Mouse (Mus musculus) limb, embryonic 10.5 days (tissue): ENCODE measurements around the gene Rwdd2a. TPM values are rescaled to one million over a fixed set of nuclear protein-coding genes. Genes with fewer than 3 reads are reported as not detected.
A peak's percentile ranks its signal among the peaks of the same experiment; 100 is the strongest.

ENCODE experiments used
- DNase-seq: peaks from one replicate; pipeline ENCODE4 v3.0.0-alpha.2; 2017; ENCODE audit warnings: low spot score
- H3K27ac ChIP-seq: fragments of 300-500 bp; sonication (generic); 2 replicates; pipeline ENCODE4 v1.5.1; 2016; ENCODE audit warnings: mild to moderate bottlenecking
- H3K27me3 ChIP-seq: fragments of 300-500 bp; sonication (generic); 2 replicates; pipeline ENCODE4 v1.6.1; 2016; ENCODE audit warnings: low read depth, mild to moderate bottlenecking; ENCODE audit not compliant: poor library complexity, severe bottlenecking
- H3K36me3 ChIP-seq: fragments of 300-500 bp; sonication (generic); 2 replicates; pipeline ENCODE4 v1.6.1; 2016; ENCODE audit warnings: mild to moderate bottlenecking, moderate library complexity
- H3K4me1 ChIP-seq: fragments of 300-500 bp; sonication (generic); 2 replicates; pipeline ENCODE4 v1.6.1; 2016
- H3K4me3 ChIP-seq: fragments of 300-500 bp; sonication (generic); 2 replicates; pipeline ENCODE4 v1.5.1; 2016; ENCODE audit warnings: mild to moderate bottlenecking, moderate library complexity
- H3K9me3 ChIP-seq: fragments of 300-500 bp; sonication (generic); replicated peaks from 2 replicates; pipeline ENCODE4 v1.6.1; 2016; ENCODE audit warnings: mild to moderate bottlenecking
- WGBS: fragments of 180-500 bp; shearing (Covaris S2); methylation state at CpG from one replicate; pipeline ENCODE4 v1.1.7; 2016; 5-methylcytosine and 5-hydroxymethylcytosine counted together
- polyA plus RNA-seq: library from polyadenylated mRNA; unstranded; fragments of >200 nt; fragmentation: Nextera tagmentation; extraction: Ambion mirVana; gene quantifications from 2 replicates; pipeline ENCODE4 v1.2.1, GENCODE M21; 2016

The Rwdd2a gene
- polyA plus RNA-seq = 1.6 and 2.6 TPM in 2 replicates

DNA sequence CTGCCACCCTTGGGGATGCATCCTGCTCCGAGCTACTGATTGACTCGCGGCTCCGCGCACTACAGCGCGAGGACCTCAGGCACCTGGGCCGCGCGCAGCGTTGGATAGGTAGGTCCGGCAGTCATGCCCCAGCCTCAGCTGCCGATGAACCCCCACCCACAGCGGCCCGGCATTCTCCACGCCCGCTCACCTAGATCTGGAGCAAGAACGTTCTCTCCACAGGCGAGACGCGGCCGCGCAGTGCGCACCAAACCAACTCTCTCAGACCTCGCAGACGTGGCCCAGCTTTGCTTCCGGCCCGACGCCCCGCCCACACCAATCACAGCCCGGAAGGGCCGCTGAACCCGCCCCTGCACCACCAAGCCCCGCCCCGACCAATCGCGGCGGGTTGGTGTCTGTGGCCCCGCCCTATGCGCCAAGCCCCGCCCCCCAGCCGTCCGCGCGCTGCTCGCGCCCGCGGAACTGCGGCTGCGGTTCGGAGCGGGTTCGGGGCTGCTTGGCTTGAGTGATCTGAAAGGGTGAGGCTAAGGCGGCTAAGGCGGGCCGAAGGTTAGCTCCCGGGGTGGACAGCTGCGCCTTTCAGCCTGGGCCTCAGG lies at the start of gene Rwdd2a, which contains the start of gene Pgm3:
TSS of gene Rwdd2a (plus strand) at position 452 of the 596 bp plus-strand sequence.
TSS of gene Pgm3 (minus strand) at position 303 of the 596 bp plus-strand sequence.
- Histone ChIP-seq H3K4me3 (peak within 1 kb of the TSS; percentile 76), H3K4me1 (peaks cover 17% of the 10 kb centered on the region), H3K27me3 (peaks cover 5% of the 10 kb centered on the region; the same call in 1 of the 2 replicates), H3K36me3 (peaks cover 28% of the 10 kb centered on the region), H3K27ac (peak within 1 kb of the TSS; percentile 80), H3K9me3 (no peaks in the 10 kb centered on the region)
- WGBS = under 1% methylated on average over 59 of the region's 59 CpGs
- DNase-seq = peak; percentile 98

DNA sequence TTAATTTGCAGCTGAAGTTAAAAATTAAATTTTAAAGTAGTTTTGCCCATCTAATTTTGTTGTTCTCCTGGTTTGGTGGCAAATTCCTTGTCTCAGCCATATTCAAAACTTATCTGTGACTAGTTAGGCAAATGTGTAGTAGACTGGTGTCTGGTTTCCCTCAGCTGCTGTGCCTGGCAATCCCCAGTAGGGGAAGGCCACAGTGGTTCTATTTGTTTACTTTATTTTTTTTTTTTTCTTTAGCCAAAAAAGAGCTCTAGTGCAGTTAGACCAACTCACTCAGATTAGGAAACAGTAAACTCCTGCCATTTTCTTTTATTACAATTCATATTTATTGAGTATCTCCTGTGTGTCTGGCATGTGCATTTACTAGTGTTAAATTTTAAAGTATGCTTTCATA lies 49.5 kb upstream of the Rwdd2a start:
- no peaks in the 10 kb centered on the region for H3K9me3 ChIP-seq
- H3K4me1 ChIP-seq = no peaks in the 10 kb centered on the region
- H3K4me3 ChIP-seq = no peak overlapping the region
- H3K27me3 ChIP-seq = no peaks in the 10 kb centered on the region
- H3K27ac ChIP-seq = no peak overlapping the region
- no peak for DNase-seq
- peaks cover 25% of the 10 kb centered on the region for H3K36me3 ChIP-seq

DNA sequence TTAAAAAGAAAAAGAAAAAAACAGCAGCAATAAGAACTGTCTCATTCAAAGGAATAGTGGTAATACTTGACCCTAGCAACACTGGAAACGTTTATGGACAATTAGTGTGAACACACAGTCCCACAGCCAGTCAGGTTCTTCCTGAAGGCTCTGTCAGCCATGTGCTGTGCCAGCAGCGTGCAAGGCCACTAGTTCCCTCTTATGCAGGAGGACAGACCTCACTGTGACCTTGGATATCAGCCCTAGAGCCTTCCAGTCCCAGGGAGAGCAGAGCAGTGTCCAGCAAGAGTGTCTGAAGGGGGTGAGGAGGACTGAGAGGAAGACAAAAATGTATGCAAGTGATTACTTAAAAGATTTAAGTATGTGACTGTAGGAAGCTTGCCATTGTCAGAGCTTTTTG lies 46.2 kb upstream of the Rwdd2a start:
- WGBS = 59% methylated on average over 2 of the region's 2 CpGs
- Histone ChIP-seq H3K4me1 (no peaks in the 10 kb centered on the region), H3K4me3 (no peak overlapping the region), H3K27ac (no peak overlapping the region), H3K27me3 (no peaks in the 10 kb centered on the region), H3K9me3 (no peaks in the 10 kb centered on the region), H3K36me3 (peaks cover 14% of the 10 kb centered on the region)
- DNase-seq = no peak

DNA sequence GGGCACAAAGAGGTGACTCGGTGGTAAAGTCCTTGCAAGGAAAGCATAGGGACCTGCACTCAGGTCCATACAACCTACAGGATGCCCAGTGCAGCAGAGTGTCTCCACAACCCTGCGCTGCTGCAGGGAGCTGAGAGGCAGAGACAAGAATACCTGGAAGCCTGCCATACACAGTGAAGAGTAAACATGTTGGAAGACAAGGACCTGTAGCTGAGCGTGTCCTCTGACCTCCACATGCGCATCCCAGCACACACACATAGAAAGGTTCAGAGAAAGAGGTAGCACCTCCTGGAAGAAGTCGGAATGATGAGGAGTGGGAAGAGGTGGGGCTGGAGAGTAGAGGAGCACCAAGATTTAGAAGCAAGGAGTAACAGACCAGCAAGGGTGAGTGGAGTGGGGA lies 37.7 kb upstream of the Rwdd2a start:
- Histone ChIP-seq H3K4me3 (no peak overlapping the region), H3K4me1 (no peaks in the 10 kb centered on the region), H3K27ac (no peak overlapping the region), H3K9me3 (no peaks in the 10 kb centered on the region), H3K36me3 (peaks cover 14% of the 10 kb centered on the region; the same call in 1 of the 2 replicates), H3K27me3 (no peaks in the 10 kb centered on the region)
- DNase-seq = no peak
- WGBS = 94% methylated on average over 5 of the region's 5 CpGs

DNA sequence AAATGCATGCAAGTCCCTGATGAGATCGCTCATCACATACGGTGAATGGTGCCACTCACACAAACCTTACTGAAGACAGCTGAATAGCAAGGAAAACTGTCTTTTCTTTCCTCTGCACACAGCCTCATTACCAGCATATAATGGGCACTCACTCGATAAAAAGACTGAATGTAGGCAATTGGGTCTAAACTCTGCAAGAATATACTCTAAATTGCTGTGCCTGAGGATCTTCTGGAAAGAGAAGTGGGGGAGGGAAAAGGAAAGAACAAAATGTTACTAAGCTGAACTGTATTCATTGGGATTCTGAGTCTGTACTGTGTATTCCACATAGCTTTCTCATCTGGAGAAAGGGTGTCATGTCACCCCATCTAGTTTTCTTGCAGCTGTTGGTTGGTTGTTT lies 28.3 kb upstream of the Rwdd2a start:
- peaks cover 54% of the 10 kb centered on the region for H3K36me3 ChIP-seq
- no peaks in the 10 kb centered on the region for H3K27me3 ChIP-seq
- no peak overlapping the region for H3K27ac ChIP-seq
- no peak overlapping the region for H3K4me3 ChIP-seq
- no peak for DNase-seq
- H3K9me3 ChIP-seq = no peaks in the 10 kb centered on the region
- no peaks in the 10 kb centered on the region for H3K4me1 ChIP-seq
- 92% methylated on average over 3 of the region's 3 CpGs for WGBS

DNA sequence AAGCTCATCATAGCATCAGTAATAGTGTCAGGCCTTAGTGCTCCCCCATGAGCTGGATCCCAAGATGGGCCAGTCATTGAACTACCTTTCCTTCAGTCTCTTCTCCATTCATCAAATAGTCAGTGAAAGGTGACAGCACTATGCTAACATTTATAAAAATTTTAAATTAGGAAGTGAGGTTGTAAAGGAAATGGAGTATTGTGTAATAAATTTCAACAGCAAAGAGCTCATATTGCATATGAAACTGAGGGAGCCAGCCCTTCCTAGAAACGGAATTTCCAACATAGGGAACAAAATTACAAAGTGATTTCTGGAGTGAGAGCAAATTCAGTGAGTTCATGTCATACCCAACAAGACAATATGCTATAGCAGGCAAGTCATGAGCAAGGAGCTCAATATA lies 27.2 kb upstream of the Rwdd2a start:
- Histone ChIP-seq H3K4me3 (no peak overlapping the region), H3K9me3 (no peaks in the 10 kb centered on the region), H3K27ac (no peak overlapping the region), H3K36me3 (peaks cover 64% of the 10 kb centered on the region), H3K27me3 (no peaks in the 10 kb centered on the region), H3K4me1 (no peaks in the 10 kb centered on the region)
- WGBS = 76% methylated on average over 1 of the region's 1 CpGs
- no peak for DNase-seq

DNA sequence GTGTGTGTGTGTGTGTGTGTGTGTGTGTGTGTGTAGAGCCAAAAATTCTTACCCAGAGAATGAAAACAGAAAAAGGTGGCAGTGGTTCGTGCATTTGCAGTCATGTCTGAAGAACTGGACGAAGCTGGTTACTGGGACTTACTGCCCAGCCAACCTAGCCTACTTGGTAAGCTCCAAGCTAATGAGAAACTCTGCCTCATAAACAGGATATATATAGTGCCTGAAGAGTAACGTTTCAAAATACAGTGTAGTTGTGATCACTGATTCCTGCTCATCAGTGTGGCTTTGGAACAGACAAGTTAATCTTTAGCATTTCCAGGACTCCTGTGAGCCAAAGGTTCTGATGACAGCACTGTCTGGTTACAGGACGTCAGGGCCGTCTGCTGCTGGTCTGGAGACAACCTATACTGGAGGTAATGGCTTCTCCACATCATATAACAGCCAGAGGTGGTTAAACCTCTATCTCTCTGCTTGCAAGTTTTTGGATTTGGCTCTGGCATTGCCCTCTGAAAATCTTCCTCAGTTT lies 22.1 kb upstream of the Rwdd2a start:
- no peak overlapping the region for H3K27ac ChIP-seq

DNA sequence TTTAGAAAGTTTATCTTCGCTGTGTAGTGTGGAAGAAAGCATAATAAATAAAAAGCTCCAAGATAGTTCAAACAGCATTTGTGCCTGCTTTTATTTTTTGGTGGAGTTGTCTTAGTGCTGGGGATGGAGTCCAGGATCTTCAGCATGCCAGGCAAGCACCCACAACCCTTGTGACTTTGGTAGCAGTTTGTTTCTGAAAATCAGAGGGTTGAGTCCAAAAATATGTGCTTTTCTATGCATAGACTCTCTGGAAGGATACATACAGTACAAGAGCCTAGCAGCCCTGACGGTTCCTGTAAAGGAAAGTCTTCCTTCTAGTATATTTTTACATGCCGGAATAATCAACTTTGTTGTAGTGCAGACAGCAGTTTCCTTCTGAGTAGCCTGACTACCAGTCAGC lies 21.1 kb upstream of the Rwdd2a start:
- WGBS = 89% methylated on average over 3 of the region's 3 CpGs
- Histone ChIP-seq H3K27me3 (no peaks in the 10 kb centered on the region), H3K9me3 (no peaks in the 10 kb centered on the region), H3K36me3 (peaks cover 75% of the 10 kb centered on the region), H3K4me1 (no peaks in the 10 kb centered on the region), H3K4me3 (no peak overlapping the region), H3K27ac (no peak overlapping the region)
- DNase-seq = no peak

More for the DNA sequence above, 22.1 kb upstream of the Rwdd2a start:
- Histone ChIP-seq H3K27me3 (no peaks in the 10 kb centered on the region), H3K4me1 (no peaks in the 10 kb centered on the region), H3K9me3 (no peaks in the 10 kb centered on the region), H3K36me3 (peaks cover 71% of the 10 kb centered on the region), H3K4me3 (no peak overlapping the region)
- WGBS = 90% methylated on average over 5 of the region's 5 CpGs
- no peak for DNase-seq

DNA sequence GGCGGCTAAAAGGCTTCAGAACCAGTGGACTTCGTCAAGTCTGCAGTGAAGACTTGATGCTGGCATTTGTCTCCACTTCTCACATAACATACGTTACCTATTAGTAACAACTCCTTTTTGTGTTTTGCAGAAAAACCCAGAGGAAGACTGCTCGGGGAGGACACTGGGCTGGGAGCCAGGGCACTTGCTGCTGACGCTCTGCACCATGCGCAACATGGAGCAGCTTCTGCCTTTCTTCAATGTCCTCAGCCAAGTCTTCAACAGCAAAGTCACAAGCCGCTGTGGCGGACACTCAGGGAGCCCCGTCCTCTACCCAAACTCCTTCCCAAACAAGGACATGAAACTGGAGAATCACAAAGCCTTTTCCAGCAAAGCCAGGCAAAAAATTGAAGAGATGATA lies 17.9 kb upstream of the Rwdd2a start:
- no peaks in the 10 kb centered on the region for H3K9me3 ChIP-seq
- peaks cover 88% of the 10 kb centered on the region for H3K36me3 ChIP-seq
- H3K27me3 ChIP-seq = no peaks in the 10 kb centered on the region
- WGBS = 95% methylated on average over 9 of the region's 9 CpGs
- DNase-seq = no peak
- no peaks in the 10 kb centered on the region for H3K4me1 ChIP-seq
- H3K27ac ChIP-seq = no peak overlapping the region
- no peak overlapping the region for H3K4me3 ChIP-seq

DNA sequence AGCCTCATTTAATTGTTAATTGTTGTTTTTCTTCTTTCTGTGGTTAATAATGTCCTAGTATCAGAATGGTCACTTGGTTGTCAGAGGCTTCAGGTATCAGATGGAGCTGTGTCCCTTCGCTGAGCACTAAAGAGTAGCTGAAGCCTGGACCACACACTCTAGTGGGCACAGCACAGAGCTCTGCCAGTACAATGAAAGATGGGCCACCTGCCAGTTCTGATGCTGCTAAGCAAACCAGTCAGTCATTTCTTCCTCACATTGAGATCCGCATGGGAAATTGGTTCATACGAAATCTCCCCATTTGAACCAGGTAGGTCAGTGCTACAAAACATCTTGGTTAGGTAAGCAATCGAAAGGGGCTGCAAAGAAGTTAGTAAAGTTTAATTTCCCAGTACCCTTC lies 17.1 kb upstream of the Rwdd2a start:
- DNase-seq = no peak
- H3K27me3 ChIP-seq = no peaks in the 10 kb centered on the region
- H3K4me3 ChIP-seq = no peak overlapping the region
- H3K27ac ChIP-seq = no peak overlapping the region
- 98% methylated on average over 4 of the region's 4 CpGs for WGBS
- peaks cover 88% of the 10 kb centered on the region for H3K36me3 ChIP-seq
- no peaks in the 10 kb centered on the region for H3K4me1 ChIP-seq
- H3K9me3 ChIP-seq = no peaks in the 10 kb centered on the region

DNA sequence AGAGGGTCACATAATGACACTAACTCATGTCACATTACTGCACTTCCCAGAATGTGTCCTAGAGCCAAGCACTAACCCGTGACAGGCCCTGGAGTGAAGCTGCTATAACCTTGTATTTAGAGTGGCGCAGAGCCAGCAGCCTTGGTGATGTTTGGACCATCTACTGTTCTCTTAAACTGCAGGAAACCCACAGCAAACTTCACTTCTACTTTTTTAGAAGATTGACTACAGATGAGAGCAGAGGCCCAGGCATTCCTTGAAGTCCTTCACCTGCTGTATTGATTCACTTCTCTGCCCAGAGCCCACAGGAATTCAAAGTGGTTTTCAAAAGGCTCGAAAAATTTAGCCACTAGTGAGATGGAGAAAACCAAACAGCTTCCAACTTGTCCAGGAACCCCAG lies 11.2 kb upstream of the Rwdd2a start:
- Histone ChIP-seq H3K27ac (no peak overlapping the region), H3K36me3 (peaks cover 91% of the 10 kb centered on the region), H3K9me3 (no peaks in the 10 kb centered on the region), H3K27me3 (no peaks in the 10 kb centered on the region), H3K4me3 (no peak overlapping the region), H3K4me1 (no peaks in the 10 kb centered on the region)
- DNase-seq = no peak
- 95% methylated on average over 3 of the region's 3 CpGs for WGBS

DNA sequence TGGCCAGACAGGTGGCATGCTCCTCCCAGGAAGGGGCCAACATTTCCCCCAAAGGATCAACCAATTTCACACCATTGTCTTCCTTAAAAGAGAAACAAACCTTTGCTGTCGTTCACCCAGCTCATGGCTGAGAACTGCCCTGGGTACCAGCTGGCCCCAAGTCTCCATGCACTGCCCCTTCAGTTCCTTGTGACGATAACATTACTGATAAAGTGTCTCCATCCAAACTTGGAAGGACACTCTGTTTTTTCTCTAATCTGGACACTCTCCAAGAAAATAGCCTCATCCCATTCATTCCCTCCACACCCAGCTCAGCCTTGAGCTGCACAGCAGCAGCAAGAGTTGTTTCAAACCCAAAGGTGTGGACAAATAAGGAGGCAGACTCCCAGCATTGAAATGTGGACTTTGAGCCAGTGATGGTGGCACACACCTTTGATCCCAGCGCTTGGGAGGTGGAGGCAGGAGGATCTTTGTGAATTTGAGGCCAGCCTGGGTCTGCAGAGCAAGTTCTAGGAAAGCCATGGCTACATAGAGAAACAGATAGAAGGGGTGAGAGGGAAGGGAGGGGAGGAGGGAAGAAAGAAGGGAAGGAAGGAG lies 2.4 kb upstream of the Rwdd2a start:
- Histone ChIP-seq H3K9me3 (no peaks in the 10 kb centered on the region), H3K4me3 (no peak overlapping the region), H3K36me3 (peaks cover 50% of the 10 kb centered on the region), H3K27me3 (peaks cover 5% of the 10 kb centered on the region; the same call in 1 of the 2 replicates), H3K27ac (no peak overlapping the region), H3K4me1 (peaks cover 17% of the 10 kb centered on the region)
- DNase-seq = no peak
- 84% methylated on average over 3 of the region's 3 CpGs for WGBS

DNA sequence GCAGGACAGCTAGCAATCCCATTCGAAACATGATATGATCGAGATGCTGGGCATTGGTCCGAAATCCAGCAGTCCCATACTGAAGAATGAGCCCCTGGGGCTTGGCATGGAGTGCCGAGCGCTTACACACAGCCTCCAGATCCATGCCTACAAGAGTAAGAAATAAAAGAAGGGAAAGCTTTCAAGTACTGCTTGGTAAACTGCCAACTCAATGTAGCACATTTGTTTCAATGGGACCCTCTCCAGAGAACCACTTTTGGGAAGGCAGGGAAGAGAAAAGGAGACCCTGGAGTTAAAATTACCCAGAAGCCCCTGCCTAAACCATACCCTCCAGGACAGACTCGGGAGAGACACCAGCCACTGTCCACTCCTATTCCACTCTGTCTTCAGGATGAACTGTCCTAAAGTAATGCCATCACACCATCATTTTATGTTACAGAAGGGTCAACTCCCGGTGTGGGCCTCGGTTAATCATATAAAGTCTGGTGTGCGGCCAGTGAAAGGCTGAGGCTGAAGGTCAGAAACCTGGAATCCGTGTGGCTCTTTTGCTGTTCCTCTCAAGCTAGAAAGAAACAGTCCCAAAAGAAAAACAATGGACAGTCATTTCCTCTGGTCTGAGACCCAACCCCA lies 1.4 kb upstream of the Rwdd2a start:
- no peak for DNase-seq
- Histone ChIP-seq H3K36me3 (peaks cover 41% of the 10 kb centered on the region), H3K4me3 (peak overlapping the region; percentile 76), H3K9me3 (no peaks in the 10 kb centered on the region), H3K4me1 (peaks cover 17% of the 10 kb centered on the region), H3K27me3 (peaks cover 5% of the 10 kb centered on the region; the same call in 1 of the 2 replicates), H3K27ac (no peak overlapping the region)
- 86% methylated on average over 10 of the region's 10 CpGs for WGBS
